Mouse (Mus musculus): ENCODE results near the gene Rangap1. TPM values are rescaled to one million over a fixed set of nuclear protein-coding genes. Genes with fewer than 3 reads are reported as not detected.

The Rangap1 gene
- polyA plus RNA-seq, 2 experiments = 74.3 to 83.7 TPM

DNA sequence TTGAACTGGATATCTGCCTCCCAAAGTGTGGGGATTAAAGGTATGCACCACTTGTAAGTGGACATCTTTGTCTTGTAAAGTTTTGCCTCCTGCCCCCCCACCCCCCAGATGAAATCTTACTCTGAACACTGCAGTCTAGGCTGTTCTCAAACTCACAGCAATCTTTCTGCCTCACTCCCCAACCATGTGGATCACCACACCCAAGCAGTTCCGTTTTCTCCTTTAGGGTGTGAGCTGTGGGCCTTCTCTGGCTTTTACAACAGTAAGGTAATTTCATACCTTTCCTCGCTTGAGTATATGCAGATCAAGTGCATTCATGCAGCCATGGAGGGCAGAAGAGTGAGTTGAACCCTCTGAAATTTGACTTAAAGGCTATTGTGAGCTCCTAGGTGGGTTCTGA lies 45.2 kb downstream of the Rangap1 start:
- H3K36me3 ChIP-seq (ENCODE audit: control insufficient read depth, insufficient read depth, low read length) = peaks cover 21% of the 10 kb centered on the region
- no peak overlapping the region for H3K9ac ChIP-seq (ENCODE audit: low read depth, low read length, severe bottlenecking)
- TF ChIP-seq POLR2A (IDR thresholded peaks at IDR 0.05; ENCODE audit: borderline replicate concordance, extremely low read depth, insufficient read depth, insufficient read length) = no peak
- no peak for DNase-seq (ENCODE audit: low spot score)
- H3K4me3 ChIP-seq (replicated peaks; ENCODE audit: low read length) = no peak overlapping the region
- H3K27ac ChIP-seq (replicated peaks; ENCODE audit: low read depth, low read length) = no peak overlapping the region
- H3K4me2 ChIP-seq (replicated peaks; ENCODE audit: low read depth, low read length, severe bottlenecking) = no peak overlapping the region
- no peaks in the 10 kb centered on the region for H3K27me3 ChIP-seq (ENCODE audit: control insufficient read depth, insufficient read depth, low read length)
- no peak for ATAC-seq (ENCODE audit: low FRiP score, low read depth)
- H3K9me3 ChIP-seq (ENCODE audit: control insufficient read depth, low read length) = no peaks in the 10 kb centered on the region
- no peaks in the 10 kb centered on the region for H3K4me1 ChIP-seq (ENCODE audit: control insufficient read depth, insufficient read depth, low read length)
- WGBS = 51% methylated on average over 2 of the region's 2 CpGs

DNA sequence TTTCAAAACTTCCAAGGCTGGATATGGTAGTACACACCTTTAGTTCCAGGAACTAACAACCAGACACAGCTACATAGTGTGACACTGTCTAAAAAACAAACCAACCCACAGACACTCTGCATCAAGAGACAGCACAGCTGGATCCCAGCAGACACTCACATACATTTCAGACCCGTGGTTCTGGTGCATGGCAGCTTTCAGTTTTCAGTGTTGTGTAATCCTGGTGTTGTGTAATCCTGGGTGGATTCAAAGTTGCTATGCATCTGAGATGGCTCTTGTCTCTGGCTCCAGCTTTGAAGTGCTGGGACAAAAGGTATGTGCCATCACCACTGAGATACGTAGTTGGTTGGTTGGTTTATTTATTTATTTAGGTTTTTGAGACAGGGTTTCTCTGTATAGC lies 46.8 kb downstream of the Rangap1 start:
- ATAC-seq (ENCODE audit: low FRiP score, low read depth) (no peak), DNase-seq (ENCODE audit: low spot score) (no peak)
- H3K9me3 ChIP-seq (ENCODE audit: control insufficient read depth, low read length) = no peaks in the 10 kb centered on the region
- H3K27ac ChIP-seq (replicated peaks; ENCODE audit: low read depth, low read length) = no peak overlapping the region
- H3K4me2 ChIP-seq (replicated peaks; ENCODE audit: low read depth, low read length, severe bottlenecking) = no peak overlapping the region
- no peak overlapping the region for H3K9ac ChIP-seq (ENCODE audit: low read depth, low read length, severe bottlenecking)
- 0 out of 2 replicates have a peak, but pooled peaks cover 6% of the 10 kb centered on the region for H3K36me3 ChIP-seq (ENCODE audit: control insufficient read depth, insufficient read depth, low read length)
- peaks cover 10% of the 10 kb centered on the region; the same call in 1 of the 2 replicates for H3K4me1 ChIP-seq (ENCODE audit: control insufficient read depth, insufficient read depth, low read length)
- no peak for TF ChIP-seq POLR2A (IDR thresholded peaks at IDR 0.05; ENCODE audit: borderline replicate concordance, extremely low read depth, insufficient read depth, insufficient read length)
- 0 out of 2 replicates have a peak, but pooled peaks cover 3% of the 10 kb centered on the region for H3K27me3 ChIP-seq (ENCODE audit: control insufficient read depth, insufficient read depth, low read length)
- H3K4me3 ChIP-seq (replicated peaks; ENCODE audit: low read length) = no peak overlapping the region
- 68% methylated on average over 2 of the region's 2 CpGs for WGBS

DNA sequence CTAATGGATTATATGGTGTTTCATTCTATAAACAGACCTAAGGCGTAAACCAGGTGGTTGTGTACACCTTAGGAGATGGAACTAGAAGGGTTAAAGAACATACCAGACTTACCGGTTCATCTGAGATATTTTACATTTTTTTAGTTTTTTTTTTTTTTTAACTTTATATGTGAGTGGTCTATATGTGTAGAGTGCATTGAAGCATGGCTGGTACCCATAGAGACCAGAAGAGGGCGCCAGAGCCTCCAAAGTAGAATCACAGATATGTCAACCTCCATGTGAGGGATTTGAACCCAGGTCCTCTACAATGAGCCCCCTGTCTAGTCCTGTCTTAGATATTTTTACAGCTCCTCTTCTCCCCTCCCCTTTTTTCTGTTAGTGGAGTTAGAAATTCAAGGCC lies 47.5 kb downstream of the Rangap1 start:
- ATAC-seq (ENCODE audit: low FRiP score, low read depth) (no peak), DNase-seq (ENCODE audit: low spot score) (peak; percentile 31)
- no peaks in the 10 kb centered on the region for H3K9me3 ChIP-seq (ENCODE audit: control insufficient read depth, low read length)
- TF ChIP-seq POLR2A (IDR thresholded peaks at IDR 0.05; ENCODE audit: borderline replicate concordance, extremely low read depth, insufficient read depth, insufficient read length) = no peak
- H3K4me2 ChIP-seq (replicated peaks; ENCODE audit: low read depth, low read length, severe bottlenecking) = 0 out of 2 replicates have a peak overlapping the region, but pooled peaks have one; percentile 39
- H3K4me3 ChIP-seq (replicated peaks; ENCODE audit: low read length) = peak overlapping the region; percentile 22
- WGBS = 38% methylated on average over 3 of the region's 3 CpGs
- peaks cover 15% of the 10 kb centered on the region; the same call in 1 of the 2 replicates for H3K4me1 ChIP-seq (ENCODE audit: control insufficient read depth, insufficient read depth, low read length)
- peaks cover 10% of the 10 kb centered on the region; the same call in 1 of the 2 replicates for H3K27me3 ChIP-seq (ENCODE audit: control insufficient read depth, insufficient read depth, low read length)
- H3K9ac ChIP-seq (ENCODE audit: low read depth, low read length, severe bottlenecking) = no peak overlapping the region
- no peak overlapping the region for H3K27ac ChIP-seq (replicated peaks; ENCODE audit: low read depth, low read length)
- 0 out of 2 replicates have a peak, but pooled peaks cover under 1% of the 10 kb centered on the region for H3K36me3 ChIP-seq (ENCODE audit: control insufficient read depth, insufficient read depth, low read length)

DNA sequence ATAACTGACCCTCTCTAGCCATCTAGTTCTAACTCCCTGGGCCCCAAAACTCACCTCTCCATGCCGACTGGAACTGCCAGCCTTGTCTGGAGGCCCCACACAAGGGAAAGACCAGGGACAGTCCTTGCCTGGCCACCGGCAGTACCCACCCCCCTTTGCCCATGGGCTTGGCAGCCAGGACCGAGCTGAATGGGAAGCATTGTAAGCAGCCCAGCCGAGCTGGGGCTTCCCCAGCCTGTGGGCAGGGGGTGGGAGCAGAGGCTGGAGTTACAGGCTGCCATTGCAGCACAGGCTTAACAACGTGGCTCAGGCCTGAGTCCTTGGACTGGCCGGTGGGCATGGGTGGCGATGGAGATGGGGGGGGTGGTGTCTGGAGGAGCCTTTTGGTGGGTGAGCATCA lies 48.2 kb downstream of the Rangap1 start, which contains the start of gene Chadl:
Chadl (minus strand) TSS at position 113 of the 400 bp plus-strand sequence.
- Histone ChIP-seq H3K36me3 (ENCODE audit: control insufficient read depth, insufficient read depth, low read length) (no peaks in the 10 kb centered on the region), H3K9me3 (ENCODE audit: control insufficient read depth, low read length) (no peaks in the 10 kb centered on the region), H3K27me3 (ENCODE audit: control insufficient read depth, insufficient read depth, low read length) (peaks cover 17% of the 10 kb centered on the region), H3K4me2 (replicated peaks; ENCODE audit: low read depth, low read length, severe bottlenecking) (peak within 1 kb of the TSS; percentile 39), H3K4me3 (replicated peaks; ENCODE audit: low read length) (peak within 1 kb of the TSS; percentile 22), H3K9ac (ENCODE audit: low read depth, low read length, severe bottlenecking) (peak within 1 kb of the TSS; percentile 25), H3K27ac (replicated peaks; ENCODE audit: low read depth, low read length) (peak within 1 kb of the TSS; percentile 76), H3K4me1 (ENCODE audit: control insufficient read depth, insufficient read depth, low read length) (peaks cover 17% of the 10 kb centered on the region; the same call in 1 of the 2 replicates)
- DNase-seq (ENCODE audit: low spot score) = peak; percentile 19
- peak; percentile 13; the same call in 1 of the 2 replicates for ATAC-seq (ENCODE audit: low FRiP score, low read depth)
- TF ChIP-seq POLR2A (IDR thresholded peaks at IDR 0.05; ENCODE audit: borderline replicate concordance, extremely low read depth, insufficient read depth, insufficient read length) = no peak
- 56% methylated on average over 7 of the region's 7 CpGs for WGBS

DNA sequence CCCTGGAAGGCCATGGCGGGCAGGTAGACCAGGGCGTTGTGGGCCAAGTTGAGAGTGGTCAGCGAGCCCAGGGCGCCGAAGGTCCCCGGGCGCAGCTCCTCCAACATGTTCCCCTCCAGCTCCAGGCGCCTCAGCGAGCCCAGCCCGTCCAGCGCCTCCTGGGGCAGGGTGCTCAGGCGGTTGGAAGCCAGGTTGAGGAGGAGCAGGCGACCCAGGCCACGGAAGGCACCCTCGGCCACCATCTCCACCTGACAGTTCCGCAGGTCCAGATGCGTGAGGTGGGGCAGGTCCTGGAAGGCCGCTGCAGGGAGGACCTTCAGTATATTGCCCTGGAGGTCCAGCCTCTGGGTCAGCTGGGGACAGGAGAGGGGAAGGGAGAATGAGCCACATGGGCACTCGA lies 50.4 kb downstream of the Rangap1 start:
- Histone ChIP-seq H3K4me3 (replicated peaks; ENCODE audit: low read length) (peak overlapping the region; percentile 59), H3K9me3 (ENCODE audit: control insufficient read depth, low read length) (no peaks in the 10 kb centered on the region), H3K4me1 (ENCODE audit: control insufficient read depth, insufficient read depth, low read length) (peaks cover 17% of the 10 kb centered on the region; the same call in 1 of the 2 replicates), H3K9ac (ENCODE audit: low read depth, low read length, severe bottlenecking) (peak overlapping the region; percentile 81), H3K27ac (replicated peaks; ENCODE audit: low read depth, low read length) (no peak overlapping the region), H3K36me3 (ENCODE audit: control insufficient read depth, insufficient read depth, low read length) (no peaks in the 10 kb centered on the region; the same call in 1 of the 2 replicates), H3K4me2 (replicated peaks; ENCODE audit: low read depth, low read length, severe bottlenecking) (peak overlapping the region; percentile 93), H3K27me3 (ENCODE audit: control insufficient read depth, insufficient read depth, low read length) (peaks cover 21% of the 10 kb centered on the region)
- WGBS = 23% methylated on average over 18 of the region's 19 CpGs
- TF ChIP-seq POLR2A (IDR thresholded peaks at IDR 0.05; ENCODE audit: borderline replicate concordance, extremely low read depth, insufficient read depth, insufficient read length) = no peak
- no peak for ATAC-seq (ENCODE audit: low FRiP score, low read depth)
- no peak for DNase-seq (ENCODE audit: low spot score)

Measured in limb, embryonic 14.5 days (tissue).